Mouse (Mus musculus) hindbrain, embryonic 16.5 days (tissue): Measurements from ENCODE around the gene Defb22. TPM values are rescaled to one million over a fixed set of nuclear protein-coding genes. Genes with fewer than 3 reads are reported as not detected.

Source experiments
- ATAC-seq: fragments of 200-750 bp; cut with Nextera tagmentation; 2 replicates; pipeline ENCODE4 v1.8.0; 2017; ENCODE audit warnings: moderate TSS enrichment, moderate library complexity
- H3K27ac ChIP-seq: fragments of 300-500 bp; sonication (generic); 2 replicates; pipeline ENCODE4 v1.5.1; 2014; ENCODE audit warnings: low read depth, mild to moderate bottlenecking, control low read depth, low read length, moderate library complexity
- H3K27me3 ChIP-seq: fragments of 300-500 bp; sonication (generic); replicated peaks from 2 replicates; pipeline ENCODE4 v1.6.1; 2014; ENCODE audit warnings: low read length; ENCODE audit not compliant: control insufficient read depth, insufficient read depth
- H3K36me3 ChIP-seq: fragments of 300-500 bp; sonication (generic); 2 replicates; pipeline ENCODE4 v1.6.1; 2014; ENCODE audit warnings: mild to moderate bottlenecking, low read length, moderate library complexity, mixed read lengths; ENCODE audit not compliant: control insufficient read depth, insufficient read depth
- H3K4me1 ChIP-seq: fragments of 300-500 bp; sonication (generic); 2 replicates; pipeline ENCODE4 v1.6.1; 2014; ENCODE audit warnings: low read depth, low read length; ENCODE audit not compliant: control insufficient read depth, insufficient read depth
- H3K4me2 ChIP-seq: fragments of 300-500 bp; sonication (generic); 2 replicates; pipeline ENCODE4 v1.6.1; 2014; ENCODE audit warnings: mild to moderate bottlenecking, low read length, control low read depth, moderate library complexity
- H3K4me3 ChIP-seq: fragments of 300-500 bp; sonication (generic); 2 replicates; pipeline ENCODE4 v1.5.1; 2014; ENCODE audit warnings: mild to moderate bottlenecking, low read length, control low read depth, moderate library complexity
- H3K9ac ChIP-seq: fragments of 300-500 bp; sonication (generic); 2 replicates; pipeline ENCODE4 v1.6.1; 2014; ENCODE audit warnings: low read depth, mild to moderate bottlenecking, control low read depth, low read length, moderate library complexity
- H3K9me3 ChIP-seq: fragments of 300-500 bp; sonication (generic); 2 replicates; pipeline ENCODE4 v1.6.1; 2014; ENCODE audit warnings: mild to moderate bottlenecking, low read length, moderate library complexity; ENCODE audit not compliant: control insufficient read depth
- WGBS: fragments of 180-500 bp; shearing (Covaris S2); extraction: QIAGEN DNeasy Blood & Tissue Kit; methylation state at CpG from one replicate; pipeline ENCODE4 v1.1.7; 2014; 5-methylcytosine and 5-hydroxymethylcytosine counted together
- polyA plus RNA-seq: library from polyadenylated mRNA; unstranded; fragments of >200 nt; fragmentation: Nextera tagmentation; extraction: Ambion mirVana; gene quantifications from 2 replicates; pipeline ENCODE4 v1.2.1, GENCODE M21; 2015

Defb22 gene
- polyA plus RNA-seq, 1 experiment from 2014 or later, result not detected

DNA sequence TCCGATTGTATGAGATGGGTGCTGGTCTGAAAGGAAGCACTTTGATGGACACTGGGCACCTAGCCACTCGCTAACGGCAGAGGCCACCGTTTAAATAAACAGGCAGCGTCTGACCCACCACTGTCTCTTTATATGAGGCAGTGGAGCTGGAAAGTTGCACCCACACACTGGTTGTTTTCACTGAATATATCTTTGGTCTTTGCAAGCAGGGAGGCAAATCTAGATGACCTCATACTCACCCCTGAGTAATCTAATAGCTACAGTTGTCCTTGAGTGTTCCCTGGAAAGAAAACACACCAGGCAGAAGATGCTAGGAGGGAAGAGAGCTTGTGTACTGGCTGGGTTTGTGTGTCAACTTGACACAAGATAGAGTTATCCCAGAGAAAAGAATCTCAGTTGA is 42.5 kb downstream of the Defb22 start:
- H3K4me1 ChIP-seq, result no peaks in the 10 kb centered on the region
- no peak overlapping the region for H3K9ac ChIP-seq
- H3K36me3 ChIP-seq, result no peaks in the 10 kb centered on the region
- H3K4me3 ChIP-seq, result no peak overlapping the region
- H3K9me3 ChIP-seq, result no peaks in the 10 kb centered on the region
- 56% methylated on average over 5 of the region's 5 CpGs for WGBS
- ATAC-seq, result no peak
- H3K27ac ChIP-seq, result no peak overlapping the region
- H3K4me2 ChIP-seq, result no peak overlapping the region
- H3K27me3 ChIP-seq, result no peaks in the 10 kb centered on the region

DNA sequence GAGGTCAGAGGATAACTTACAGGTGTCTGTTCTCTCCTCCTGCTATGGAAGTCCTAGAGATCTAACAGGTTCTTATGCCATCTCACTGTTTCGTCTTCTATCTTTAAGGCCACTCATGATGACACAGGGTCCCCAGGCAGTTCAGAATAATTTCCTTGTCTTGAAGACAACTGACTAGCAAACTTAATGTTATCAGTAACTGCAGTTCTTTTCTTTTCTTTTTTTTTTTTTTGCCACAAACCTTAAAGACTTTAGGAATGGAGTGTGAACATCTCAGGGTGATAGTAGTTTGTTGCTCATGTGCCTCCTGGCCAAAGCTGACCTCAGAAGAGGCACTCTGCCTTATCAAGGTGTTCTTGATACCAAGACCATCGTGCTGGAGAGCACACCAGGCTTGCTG is 43.3 kb downstream of the Defb22 start:
- Histone ChIP-seq H3K9me3 (no peaks in the 10 kb centered on the region), H3K4me2 (no peak overlapping the region), H3K9ac (no peak overlapping the region), H3K27ac (no peak overlapping the region), H3K4me1 (no peaks in the 10 kb centered on the region), H3K4me3 (no peak overlapping the region), H3K36me3 (no peaks in the 10 kb centered on the region), H3K27me3 (no peaks in the 10 kb centered on the region)
- WGBS, result 73% methylated on average over 2 of the region's 2 CpGs
- ATAC-seq, result no peak

DNA sequence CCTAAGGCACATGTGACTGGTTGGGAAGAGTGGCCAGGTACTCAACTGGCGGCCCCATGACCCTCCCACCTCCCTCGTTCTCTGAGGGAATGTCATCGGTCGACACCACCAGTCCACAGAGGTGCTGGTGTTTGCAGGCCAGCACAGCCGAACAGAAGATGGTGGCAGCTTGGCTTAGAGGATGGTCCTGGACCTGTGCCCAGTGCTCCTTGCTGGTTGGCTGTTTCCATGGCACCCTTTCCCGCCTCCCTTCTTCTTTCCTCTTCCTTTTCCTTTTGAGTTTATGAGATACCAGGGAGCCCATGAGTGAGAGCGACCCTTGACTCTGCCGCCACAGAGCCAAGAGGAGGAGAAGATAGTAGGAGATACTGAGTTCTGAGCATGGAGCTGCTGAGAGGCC is 46.7 kb downstream of the Defb22 start:
- 62% methylated on average over 8 of the region's 8 CpGs for WGBS
- no peaks in the 10 kb centered on the region for H3K27me3 ChIP-seq
- no peak overlapping the region for H3K4me3 ChIP-seq
- no peaks in the 10 kb centered on the region for H3K9me3 ChIP-seq
- no peak overlapping the region for H3K9ac ChIP-seq
- H3K4me2 ChIP-seq, result no peak overlapping the region
- no peak for ATAC-seq
- H3K36me3 ChIP-seq, result no peaks in the 10 kb centered on the region
- no peaks in the 10 kb centered on the region for H3K4me1 ChIP-seq
- H3K27ac ChIP-seq, result no peak overlapping the region

DNA sequence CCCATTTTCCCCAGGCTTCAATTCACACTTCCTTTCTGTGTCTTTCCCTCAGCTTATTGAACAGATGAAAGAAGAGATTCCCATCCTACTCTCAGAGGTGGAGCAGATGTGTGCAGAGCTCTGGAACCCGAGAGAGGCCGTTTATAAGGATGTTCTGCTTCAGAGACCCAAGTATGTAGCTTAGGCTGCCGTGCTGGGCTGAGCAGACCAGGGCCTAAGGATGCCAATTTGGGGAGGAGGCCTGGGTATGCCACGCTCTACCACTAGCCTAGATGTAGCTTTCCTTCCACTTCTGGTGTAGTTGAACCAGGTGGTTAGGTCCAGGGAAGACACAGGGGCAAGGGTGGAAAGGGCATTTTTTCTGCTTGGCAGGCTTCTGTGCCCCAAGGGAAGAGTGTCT is 47.6 kb downstream of the Defb22 start:
- H3K9ac ChIP-seq, result no peak overlapping the region
- no peaks in the 10 kb centered on the region for H3K27me3 ChIP-seq
- H3K27ac ChIP-seq, result no peak overlapping the region
- H3K4me1 ChIP-seq, result peaks cover 2% of the 10 kb centered on the region
- H3K4me3 ChIP-seq, result no peak overlapping the region
- ATAC-seq, result no peak
- H3K9me3 ChIP-seq, result no peaks in the 10 kb centered on the region
- H3K4me2 ChIP-seq, result no peak overlapping the region
- no peaks in the 10 kb centered on the region for H3K36me3 ChIP-seq
- WGBS, result 60% methylated on average over 4 of the region's 4 CpGs

DNA sequence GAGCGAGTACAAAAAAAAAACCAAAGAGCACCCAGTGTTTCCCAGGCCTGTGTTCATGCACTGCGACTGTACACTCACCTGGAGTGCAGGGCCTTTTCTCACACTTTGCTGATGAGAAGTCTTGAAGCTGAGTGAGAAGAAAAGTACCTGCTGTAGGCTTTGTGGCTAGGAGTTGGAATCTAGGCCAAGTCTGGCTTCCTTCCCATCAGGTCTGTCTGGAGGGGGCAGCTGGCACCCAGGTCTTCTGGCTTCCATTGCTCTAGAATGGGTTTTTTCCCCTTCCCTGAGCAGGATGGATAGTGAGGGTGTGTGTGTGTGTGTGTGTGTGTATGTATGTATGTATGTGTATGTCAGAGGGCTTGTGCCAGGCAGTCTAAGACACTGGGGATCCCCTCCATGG is 50.1 kb downstream of the Defb22 start:
- ATAC-seq, result no peak
- Histone ChIP-seq H3K4me1 (peaks cover 5% of the 10 kb centered on the region), H3K4me2 (no peak overlapping the region), H3K9me3 (no peaks in the 10 kb centered on the region), H3K36me3 (no peaks in the 10 kb centered on the region), H3K27ac (no peak overlapping the region), H3K27me3 (no peaks in the 10 kb centered on the region), H3K9ac (no peak overlapping the region), H3K4me3 (no peak overlapping the region)
- 86% methylated on average over 2 of the region's 2 CpGs for WGBS

DNA sequence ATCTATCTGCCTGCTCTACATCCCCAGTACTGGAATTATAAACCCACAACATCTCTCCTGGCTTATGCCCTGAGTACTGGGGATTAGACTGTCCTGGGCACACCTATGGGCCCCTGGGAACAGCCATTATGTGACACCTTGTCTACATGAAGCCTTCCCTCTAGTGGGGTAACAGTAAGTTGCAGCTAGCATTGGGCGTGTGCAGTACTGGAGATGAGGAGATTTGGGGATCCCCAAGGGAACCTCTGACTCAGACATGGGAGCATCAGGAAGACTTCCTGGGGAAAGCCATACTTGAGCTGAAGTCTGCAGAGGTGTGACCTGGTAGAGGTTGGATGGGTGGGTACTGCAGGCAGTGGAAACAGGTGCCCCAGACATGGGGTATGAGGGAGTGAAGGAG is 51.0 kb downstream of the Defb22 start:
- no peak overlapping the region for H3K4me2 ChIP-seq
- H3K4me3 ChIP-seq, result no peak overlapping the region
- H3K27ac ChIP-seq, result no peak overlapping the region
- no peaks in the 10 kb centered on the region for H3K9me3 ChIP-seq
- no peak for ATAC-seq
- H3K27me3 ChIP-seq, result no peaks in the 10 kb centered on the region
- 71% methylated on average over 1 of the region's 1 CpGs for WGBS
- H3K9ac ChIP-seq, result no peak overlapping the region
- H3K36me3 ChIP-seq, result no peaks in the 10 kb centered on the region
- peaks cover 5% of the 10 kb centered on the region for H3K4me1 ChIP-seq

DNA sequence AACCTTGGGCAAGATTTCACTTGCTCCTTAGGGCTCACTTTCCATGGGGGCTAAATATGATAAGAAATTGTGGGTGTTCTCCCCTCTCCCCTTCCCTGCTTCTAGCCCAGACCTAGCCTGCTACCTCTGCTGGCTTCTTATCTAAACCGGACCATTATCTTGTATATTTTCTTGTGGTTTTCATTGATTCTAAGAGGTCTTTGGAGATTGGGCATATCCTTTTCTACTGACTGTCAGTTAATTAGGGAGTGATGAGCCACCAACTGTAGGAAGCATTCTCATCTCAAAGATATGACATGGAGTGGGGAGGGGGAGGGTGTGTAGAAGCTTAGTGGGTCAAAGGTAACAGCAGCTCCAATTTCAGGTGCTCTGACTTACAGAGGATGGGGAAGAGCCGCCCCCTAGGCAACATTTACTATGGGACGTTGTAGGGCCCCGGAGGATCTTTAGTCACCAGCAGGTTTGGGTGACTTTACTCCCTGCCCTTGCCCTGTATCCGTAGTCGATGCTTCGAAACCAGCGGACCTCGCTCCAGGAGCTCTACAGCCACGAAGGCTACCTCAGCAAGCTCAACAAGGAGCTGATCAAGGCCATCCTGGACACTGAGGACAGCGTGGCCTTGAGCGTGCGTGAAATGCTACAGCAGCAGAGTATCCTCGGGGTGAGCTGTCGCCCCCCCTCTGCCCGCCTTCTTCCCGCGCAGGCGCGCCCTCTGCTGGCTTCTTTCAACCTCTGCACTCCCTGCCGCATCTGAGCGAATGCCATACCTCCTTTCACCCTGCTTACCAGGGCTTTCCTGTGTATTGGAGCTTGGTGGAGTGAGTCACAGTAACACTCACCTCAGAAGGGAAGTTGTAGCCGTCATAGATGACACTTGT is 52.7 kb downstream of the Defb22 start:
- Histone ChIP-seq H3K9ac (peak overlapping the region; percentile 63), H3K4me3 (peak overlapping the region; percentile 36), H3K9me3 (no peaks in the 10 kb centered on the region), H3K4me1 (peaks cover 5% of the 10 kb centered on the region), H3K36me3 (no peaks in the 10 kb centered on the region), H3K27me3 (no peaks in the 10 kb centered on the region), H3K4me2 (peak overlapping the region; percentile 66), H3K27ac (0 out of 2 replicates have a peak overlapping the region, but pooled peaks have one; percentile 3)
- peak; percentile 91 for ATAC-seq
- WGBS, result 4% methylated on average over 22 of the region's 23 CpGs

DNA sequence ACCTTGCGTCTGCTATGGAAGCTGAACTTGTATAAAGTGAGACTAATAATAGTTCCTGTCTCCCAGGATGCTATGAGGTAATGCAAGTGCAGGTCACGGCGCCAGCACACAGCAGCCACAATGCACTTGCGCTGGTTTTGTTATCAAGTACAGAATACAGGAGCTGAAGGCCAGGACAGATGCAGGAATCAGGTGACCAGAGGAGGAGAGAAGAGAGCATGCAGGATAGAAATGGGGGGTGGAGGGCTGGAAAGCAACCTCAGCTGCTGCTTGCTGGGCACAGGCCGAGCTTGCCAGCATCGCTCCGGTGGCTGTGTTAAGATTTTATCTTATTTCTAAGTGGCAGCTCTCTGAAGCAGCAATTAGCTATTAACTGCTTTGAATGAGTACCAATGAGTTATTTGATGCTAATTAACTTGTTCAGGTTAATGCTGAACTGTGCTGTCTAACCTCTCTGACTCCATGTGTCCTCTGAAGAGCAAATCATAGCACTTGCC is 53.5 kb downstream of the Defb22 start:
- H3K27me3 ChIP-seq, result no peaks in the 10 kb centered on the region
- no peak overlapping the region for H3K4me3 ChIP-seq
- no peak overlapping the region for H3K9ac ChIP-seq
- no peaks in the 10 kb centered on the region for H3K36me3 ChIP-seq
- H3K9me3 ChIP-seq, result no peaks in the 10 kb centered on the region
- no peak overlapping the region for H3K4me2 ChIP-seq
- 70% methylated on average over 7 of the region's 7 CpGs for WGBS
- H3K4me1 ChIP-seq, result peaks cover 5% of the 10 kb centered on the region
- no peak overlapping the region for H3K27ac ChIP-seq
- ATAC-seq, result 0 out of 2 replicates have a peak, but pooled peaks have one; percentile 12
